Mouse (Mus musculus) cerebral cortex, adult 2 months (tissue): ENCODE results near the gene Atg10.

Source experiments
- WGBS: fragments of 180-500 bp; shearing (Covaris S2); methylation state at CpG from one replicate; pipeline ENCODE4 v1.1.7; 2018; 5-methylcytosine and 5-hydroxymethylcytosine counted together

The Atg10 gene

GRCm38 (mm10) chr13:91223587-91224437, at the start of gene Atg10:
Gene Atg10, minus strand, starts transcription at chr13:91223968.
- 1% methylated on average over 55 of the region's 55 CpGs for WGBS

GRCm38 (mm10) chr13:91252406-91252805, 28.6 kb upstream of the Atg10 start:
- 88% methylated on average over 3 of the region's 3 CpGs for WGBS

GRCm38 (mm10) chr13:91251636-91252035, 27.9 kb upstream of the Atg10 start:
- 87% methylated on average over 1 of the region's 1 CpGs for WGBS

- WGBS, result 88% methylated on average over 2 of the region's 2 CpGs
These were observed 26.3 kb upstream of the Atg10 start for GRCm38 (mm10) chr13:91250050-91250449.

DNA sequence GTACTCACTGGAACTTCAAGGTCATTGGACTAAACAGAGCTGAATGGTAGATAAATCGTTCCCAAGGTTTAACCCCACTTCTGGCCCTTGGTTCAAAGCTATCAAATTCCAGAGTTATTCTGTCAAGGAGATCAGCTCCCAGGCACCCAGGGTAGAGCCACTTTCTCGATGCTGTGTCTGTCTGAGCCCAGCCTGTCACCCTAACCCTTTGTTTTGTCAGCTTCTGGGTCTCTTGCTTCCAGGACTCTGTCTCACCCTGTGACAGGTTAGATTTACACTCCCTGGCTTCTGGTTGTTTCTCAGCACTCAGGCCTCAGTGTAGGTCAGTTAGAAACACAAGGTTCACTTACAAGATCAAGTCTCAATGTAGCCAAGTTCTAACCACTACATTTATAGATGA, 22.7 kb upstream of the Atg10 start:
- WGBS, result 80% methylated on average over 2 of the region's 2 CpGs

DNA sequence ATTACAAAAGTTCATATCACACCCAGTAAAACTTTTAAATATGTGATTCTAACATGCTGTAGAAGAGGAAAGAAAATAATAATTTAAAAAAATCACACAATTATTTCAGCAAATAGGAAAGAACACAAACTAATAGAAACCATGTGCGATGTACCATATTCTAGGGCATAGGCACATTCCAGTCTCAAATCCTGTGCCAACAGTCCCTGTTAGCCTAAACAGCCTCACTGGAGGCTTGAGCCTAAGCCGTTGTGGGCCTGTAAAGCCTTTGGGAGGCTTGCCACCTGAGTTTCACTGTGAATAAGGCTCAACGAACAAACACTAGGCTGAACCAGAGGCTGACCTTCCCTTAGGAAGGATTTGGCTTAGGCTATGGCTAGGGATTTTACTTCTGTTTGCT, 14.2 kb upstream of the Atg10 start:
- WGBS, result 87% methylated on average over 3 of the region's 3 CpGs

- 87% methylated on average over 2 of the region's 2 CpGs for WGBS
These were observed 13.1 kb upstream of the Atg10 start for GRCm38 (mm10) chr13:91236884-91237283.

- WGBS, result 57% methylated on average over 2 of the region's 2 CpGs
These were observed 658 bp upstream of the Atg10 start for GRCm38 (mm10) chr13:91224438-91224814.

- WGBS, result 21% methylated on average over 1 of the region's 1 CpGs
These were observed 705 bp downstream of the Atg10 start for GRCm38 (mm10) chr13:91223063-91223462.

GRCm38 (mm10) chr13:91221696-91222095, 2.1 kb downstream of the Atg10 start:
- 77% methylated on average over 4 of the region's 4 CpGs for WGBS

- WGBS, result 85% methylated on average over 2 of the region's 2 CpGs
These were observed 6.1 kb downstream of the Atg10 start for GRCm38 (mm10) chr13:91217691-91218090.

- 85% methylated on average over 3 of the region's 3 CpGs for WGBS
These were observed 7.0 kb downstream of the Atg10 start for GRCm38 (mm10) chr13:91216656-91217205.

- WGBS, result 89% methylated on average over 8 of the region's 8 CpGs
These were observed 10.8 kb downstream of the Atg10 start for GRCm38 (mm10) chr13:91212958-91213357.

DNA sequence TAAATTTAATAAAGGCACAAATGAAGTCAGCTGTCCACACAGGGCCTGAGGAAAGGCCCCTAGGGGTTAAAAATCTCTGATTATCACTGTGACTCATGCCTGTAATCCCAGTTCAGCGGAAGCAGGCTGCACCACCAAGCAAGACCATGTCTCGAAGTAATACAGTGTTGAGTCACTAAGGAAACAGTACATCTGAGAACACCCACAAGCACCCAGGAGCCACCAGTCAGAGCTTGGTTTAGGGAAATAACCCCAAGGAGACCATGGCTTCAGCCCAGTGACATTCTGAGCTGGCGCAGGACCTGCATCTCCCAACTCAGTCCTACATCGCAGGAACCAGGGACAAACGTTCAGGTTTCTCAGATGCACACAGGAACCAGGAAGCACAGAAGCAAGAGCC, 17.5 kb downstream of the Atg10 start:
- WGBS, result 68% methylated on average over 5 of the region's 5 CpGs

DNA sequence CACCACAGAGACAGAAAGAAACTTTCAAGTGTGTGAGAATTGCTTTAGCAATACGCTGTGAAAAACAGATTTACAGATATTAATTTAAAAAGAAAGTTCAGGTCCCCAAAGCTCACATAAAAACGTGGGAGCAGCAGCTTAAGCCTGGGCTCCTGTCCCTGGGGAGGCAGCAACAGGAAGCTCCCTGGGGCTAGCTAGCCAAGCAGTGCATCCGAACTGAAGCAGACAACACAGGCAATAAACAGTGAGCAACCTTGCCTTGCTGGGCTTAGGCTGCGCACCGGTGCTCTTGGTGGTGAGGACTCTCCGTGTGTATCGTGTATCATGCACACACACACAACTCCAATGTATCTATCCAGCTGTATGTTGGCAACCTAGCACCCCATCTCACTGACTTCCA, 21.2 kb downstream of the Atg10 start:
- 79% methylated on average over 7 of the region's 7 CpGs for WGBS

DNA sequence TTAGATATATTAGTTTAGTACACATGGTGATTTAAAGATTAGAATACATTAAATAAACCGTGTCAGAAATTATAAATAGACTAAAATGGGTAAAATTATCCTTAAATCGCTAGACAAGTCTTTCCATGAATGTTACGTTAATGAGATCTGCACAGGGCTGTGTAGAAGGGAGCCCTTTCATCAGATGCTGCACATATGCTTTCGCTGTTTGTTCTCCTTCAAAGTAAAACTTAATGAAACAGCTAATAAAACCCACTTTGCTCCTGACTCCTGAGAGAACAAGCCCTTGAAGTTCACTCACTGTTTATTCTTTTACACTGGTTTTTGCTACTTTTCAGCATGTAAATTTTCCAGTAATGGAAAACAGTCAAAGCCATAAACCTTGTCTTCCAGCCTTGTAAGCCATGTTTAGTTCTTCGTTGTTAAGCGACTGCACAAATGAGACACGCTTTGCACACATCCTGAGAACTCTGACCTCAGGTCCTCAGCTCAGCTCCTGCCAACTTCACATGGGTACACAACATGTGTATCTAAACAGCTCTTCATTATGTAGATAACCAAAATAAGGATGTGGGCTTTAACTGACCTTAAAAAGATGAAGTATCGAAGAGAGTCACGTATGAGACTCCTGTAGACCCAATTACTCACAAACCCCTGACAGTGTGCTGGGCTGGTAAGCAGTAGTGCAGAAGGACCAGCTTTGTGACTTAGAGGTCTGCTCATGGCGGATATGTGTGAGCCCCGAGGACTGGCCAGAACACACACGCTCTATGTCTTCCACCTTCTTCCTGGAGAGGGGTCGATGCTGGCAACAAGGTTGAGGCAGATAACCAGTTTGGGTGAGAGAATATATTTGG, 36.2 kb downstream of the Atg10 start:
- 90% methylated on average over 13 of the region's 13 CpGs for WGBS

DNA sequence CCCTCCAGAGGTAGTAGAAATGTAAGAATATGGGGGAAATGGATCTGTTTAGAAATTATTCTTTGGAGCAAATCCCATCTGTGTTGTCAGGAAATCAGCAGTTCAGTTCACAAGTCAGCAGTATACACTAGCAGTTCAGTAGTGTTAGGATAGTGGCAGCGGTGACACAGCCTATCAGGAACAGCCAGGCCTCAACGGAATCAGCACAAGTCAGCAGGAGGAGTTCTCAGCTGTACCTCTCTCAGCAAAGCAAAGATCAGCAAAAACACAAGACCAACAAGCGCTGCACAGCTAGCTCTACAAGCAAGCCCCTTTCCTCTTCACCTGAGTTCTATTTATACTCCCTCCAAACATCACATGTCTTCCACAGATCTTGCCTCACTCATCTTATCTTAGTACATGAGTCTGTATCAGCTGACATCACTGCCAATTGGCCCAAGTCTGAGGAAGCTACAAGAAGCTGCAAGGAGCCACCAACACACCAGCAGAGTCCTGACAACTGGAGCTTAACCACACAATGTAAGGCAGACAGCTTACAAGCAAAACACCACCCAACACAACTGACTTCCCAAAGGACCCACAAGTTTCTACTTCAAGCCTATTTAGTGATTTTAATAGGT, 38.4 kb downstream of the Atg10 start:
- WGBS, result 87% methylated on average over 3 of the region's 3 CpGs

GRCm38 (mm10) chr13:91184226-91184625, 39.5 kb downstream of the Atg10 start:
- 96% methylated on average over 3 of the region's 3 CpGs for WGBS

DNA sequence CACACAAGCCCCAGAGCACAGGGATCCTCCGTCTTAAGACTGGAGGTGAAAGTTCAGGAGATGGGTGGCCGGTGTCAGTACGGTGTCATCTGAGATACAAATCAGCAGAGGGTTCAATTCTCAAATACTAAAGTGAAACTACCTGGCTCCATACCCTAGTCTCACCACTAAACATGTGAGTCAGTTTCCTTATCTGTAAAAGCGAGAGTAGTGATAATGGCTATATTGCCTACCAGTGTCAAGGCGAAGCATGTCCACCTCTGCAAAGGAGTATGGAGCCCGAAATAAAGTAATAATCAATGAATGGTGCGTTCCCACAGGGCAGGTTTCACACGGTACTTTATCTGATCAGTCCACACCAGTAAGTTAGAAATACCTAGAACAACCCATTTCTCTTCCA, 43.4 kb downstream of the Atg10 start:
- WGBS, result 97% methylated on average over 8 of the region's 8 CpGs

- 44% methylated on average over 8 of the region's 8 CpGs for WGBS
These were observed 44.4 kb downstream of the Atg10 start for GRCm38 (mm10) chr13:91179174-91179899.

DNA sequence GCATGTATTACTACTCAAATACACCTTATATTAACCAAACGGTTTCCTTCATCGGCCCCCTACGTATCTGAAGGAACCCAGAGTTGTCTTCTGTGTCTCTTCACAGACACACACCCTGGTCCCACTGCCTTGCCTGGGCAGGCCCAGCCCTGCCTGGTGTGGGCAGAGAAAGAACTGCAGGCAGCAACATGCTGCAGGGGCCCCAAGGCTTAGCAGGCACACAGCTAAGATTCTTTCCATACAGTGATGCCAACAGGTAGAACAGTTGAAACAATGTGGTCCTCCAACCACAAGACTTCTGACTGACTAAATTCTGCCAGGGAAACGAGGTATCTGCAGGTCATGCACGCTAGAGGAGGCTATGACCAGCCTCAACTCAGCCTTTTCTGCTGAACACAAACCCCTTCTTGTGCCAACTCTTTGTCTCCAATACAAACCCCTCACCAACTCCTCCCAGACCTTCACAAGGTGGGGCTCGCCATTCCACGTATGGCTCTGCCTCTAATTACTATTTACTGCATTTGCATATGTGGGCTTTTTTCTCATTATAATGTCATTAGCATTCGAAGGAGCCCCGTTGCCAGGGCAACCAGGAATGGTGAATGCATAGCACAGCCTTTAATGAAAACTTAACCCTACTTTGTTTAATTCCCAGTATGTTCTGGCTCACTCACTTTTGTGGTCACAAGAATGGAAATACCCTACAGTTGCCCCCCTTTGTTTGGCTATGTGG, 45.2 kb downstream of the Atg10 start:
- WGBS, result 53% methylated on average over 9 of the region's 9 CpGs
